Mouse (Mus musculus) midbrain, embryonic 14.5 days (tissue): ENCODE measurements around the gene Palld. TPM values are rescaled to one million over a fixed set of nuclear protein-coding genes. Genes with fewer than 3 reads are reported as not detected.

Source experiments
- ATAC-seq: fragments of 200-750 bp; cut with Nextera tagmentation; 2 replicates; pipeline ENCODE4 v1.8.0; 2017; ENCODE audit warnings: moderate number of reproducible peaks, moderate library complexity; ENCODE audit not compliant: low FRiP score, low TSS enrichment
- DNase-seq: peaks from one replicate; pipeline ENCODE4 v3.0.0-alpha.2; 2015
- H3K27ac ChIP-seq: fragments of 300-500 bp; sonication (generic); replicated peaks from 2 replicates; pipeline ENCODE4 v1.5.1; 2014; ENCODE audit warnings: mild to moderate bottlenecking, low read depth, low read length, moderate library complexity
- H3K27me3 ChIP-seq: fragments of 300-500 bp; sonication (generic); 2 replicates; pipeline ENCODE4 v1.6.1; 2014; ENCODE audit warnings: low read length, control low read depth, mixed read lengths; ENCODE audit not compliant: control insufficient read depth, insufficient read depth
- H3K36me3 ChIP-seq: fragments of 300-500 bp; sonication (generic); 2 replicates; pipeline ENCODE4 v1.6.1; 2014; ENCODE audit warnings: low read length, control low read depth; ENCODE audit not compliant: control insufficient read depth, insufficient read depth
- H3K4me1 ChIP-seq: fragments of 300-500 bp; sonication (generic); 2 replicates; pipeline ENCODE4 v1.6.1; 2014; ENCODE audit warnings: mild to moderate bottlenecking, antibody characterized with exemption, low read length, control low read depth; ENCODE audit not compliant: control insufficient read depth, insufficient read depth
- H3K4me2 ChIP-seq: fragments of 300-500 bp; sonication (generic); 2 replicates; pipeline ENCODE4 v1.6.1; 2014; ENCODE audit warnings: mild to moderate bottlenecking, low read length, moderate library complexity
- H3K4me3 ChIP-seq: fragments of 300-500 bp; sonication (generic); replicated peaks from 2 replicates; pipeline ENCODE4 v1.5.1; 2014; ENCODE audit warnings: low read depth, low read length
- H3K9ac ChIP-seq: fragments of 300-500 bp; sonication (generic); replicated peaks from 2 replicates; pipeline ENCODE4 v1.6.1; 2014; ENCODE audit warnings: mild to moderate bottlenecking, low read length, moderate library complexity
- H3K9me3 ChIP-seq: fragments of 300-500 bp; sonication (generic); 2 replicates; pipeline ENCODE4 v1.6.1; 2016; ENCODE audit warnings: low read length, control low read depth, mixed read lengths; ENCODE audit not compliant: control insufficient read depth
- WGBS: fragments of 180-500 bp; shearing (Covaris S2); extraction: QIAGEN DNeasy Blood & Tissue Kit; methylation state at CpG from one replicate; pipeline ENCODE4 v1.1.7; 2014; 5-methylcytosine and 5-hydroxymethylcytosine counted together
- polyA plus RNA-seq: library from polyadenylated mRNA; unstranded; fragments of >200 nt; fragmentation: Nextera tagmentation; extraction: Ambion mirVana; gene quantifications from 2 replicates; pipeline ENCODE4 v1.2.1, GENCODE M21; 2014

Palld gene
- polyA plus RNA-seq, 1 experiment from 2014 or later = 19.4 TPM

DNA sequence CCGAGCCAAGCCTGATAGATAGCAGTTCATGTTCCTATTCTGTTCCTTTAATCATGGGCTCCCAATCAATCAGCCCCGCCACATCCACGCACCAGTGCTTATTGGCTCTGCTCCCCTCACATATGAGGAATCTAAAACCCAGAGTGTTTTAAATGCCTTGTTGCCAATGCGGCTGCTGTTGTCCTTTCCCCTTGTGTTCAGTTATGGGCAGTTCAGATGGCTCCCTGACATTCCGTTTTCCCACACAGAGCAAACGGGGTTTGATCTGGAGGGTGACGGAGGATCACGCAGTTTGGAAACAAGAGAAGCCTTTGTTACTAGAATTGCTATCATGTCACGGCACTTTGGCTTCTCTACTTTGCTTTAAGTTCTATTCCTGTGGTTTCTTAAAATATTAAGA lies 125.9 kb downstream of the Palld start:
- Histone ChIP-seq H3K4me1 (no peaks in the 10 kb centered on the region), H3K27ac (no peak overlapping the region), H3K4me2 (no peak overlapping the region), H3K36me3 (no peaks in the 10 kb centered on the region), H3K27me3 (no peaks in the 10 kb centered on the region), H3K9me3 (no peaks in the 10 kb centered on the region), H3K4me3 (no peak overlapping the region), H3K9ac (no peak overlapping the region)
- 60% methylated on average over 9 of the region's 9 CpGs for WGBS
- no peak for DNase-seq
- ATAC-seq = no peak

DNA sequence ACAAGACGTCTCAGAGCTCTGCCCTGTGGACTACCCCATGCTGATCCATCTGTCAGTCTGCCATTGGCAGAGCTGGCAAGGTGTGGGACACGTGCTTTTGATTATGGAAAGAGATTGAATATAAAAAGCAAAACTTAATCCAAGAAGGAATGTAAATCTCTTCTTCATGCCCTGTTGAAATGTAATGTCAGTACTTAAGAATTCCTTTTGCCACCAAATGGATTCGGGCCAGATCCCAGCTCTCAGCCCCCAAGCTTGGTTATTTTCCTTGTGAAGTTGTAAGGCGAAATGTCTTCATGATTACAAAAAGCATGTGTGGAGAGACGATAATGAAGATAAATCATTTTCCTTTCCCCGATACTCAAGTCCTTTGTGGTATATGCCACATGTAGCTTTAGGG lies 126.6 kb downstream of the Palld start:
- H3K9ac ChIP-seq = no peak overlapping the region
- no peak overlapping the region for H3K27ac ChIP-seq
- H3K4me2 ChIP-seq = no peak overlapping the region
- no peaks in the 10 kb centered on the region for H3K27me3 ChIP-seq
- no peak for DNase-seq
- no peaks in the 10 kb centered on the region for H3K4me1 ChIP-seq
- H3K36me3 ChIP-seq = no peaks in the 10 kb centered on the region
- ATAC-seq = no peak
- H3K9me3 ChIP-seq = no peaks in the 10 kb centered on the region
- no peak overlapping the region for H3K4me3 ChIP-seq
- WGBS = 56% methylated on average over 6 of the region's 6 CpGs

DNA sequence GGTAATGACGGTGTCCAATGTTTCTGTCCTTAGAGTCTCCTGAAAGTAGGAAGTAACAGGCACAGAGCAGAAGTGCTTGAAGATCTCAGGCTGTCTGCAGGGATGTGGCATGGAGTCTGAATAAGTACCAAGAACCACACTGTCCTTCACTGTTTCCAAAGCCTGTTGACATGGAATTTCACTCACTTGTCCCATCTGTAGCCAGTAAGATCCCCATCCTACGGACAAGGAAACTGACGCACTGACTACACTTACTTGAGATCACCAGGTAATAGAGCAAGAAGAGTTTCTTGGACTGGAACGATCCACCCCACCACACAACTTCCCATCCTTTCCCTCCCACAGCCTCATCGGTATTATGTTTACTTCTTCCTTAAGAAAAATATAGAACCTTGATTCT lies 128.3 kb downstream of the Palld start:
- no peaks in the 10 kb centered on the region for H3K36me3 ChIP-seq
- H3K27ac ChIP-seq = no peak overlapping the region
- H3K4me3 ChIP-seq = no peak overlapping the region
- no peaks in the 10 kb centered on the region for H3K27me3 ChIP-seq
- H3K9ac ChIP-seq = no peak overlapping the region
- no peaks in the 10 kb centered on the region for H3K4me1 ChIP-seq
- no peak overlapping the region for H3K4me2 ChIP-seq
- WGBS = 94% methylated on average over 5 of the region's 5 CpGs
- H3K9me3 ChIP-seq = no peaks in the 10 kb centered on the region
- no peak for ATAC-seq
- no peak for DNase-seq

DNA sequence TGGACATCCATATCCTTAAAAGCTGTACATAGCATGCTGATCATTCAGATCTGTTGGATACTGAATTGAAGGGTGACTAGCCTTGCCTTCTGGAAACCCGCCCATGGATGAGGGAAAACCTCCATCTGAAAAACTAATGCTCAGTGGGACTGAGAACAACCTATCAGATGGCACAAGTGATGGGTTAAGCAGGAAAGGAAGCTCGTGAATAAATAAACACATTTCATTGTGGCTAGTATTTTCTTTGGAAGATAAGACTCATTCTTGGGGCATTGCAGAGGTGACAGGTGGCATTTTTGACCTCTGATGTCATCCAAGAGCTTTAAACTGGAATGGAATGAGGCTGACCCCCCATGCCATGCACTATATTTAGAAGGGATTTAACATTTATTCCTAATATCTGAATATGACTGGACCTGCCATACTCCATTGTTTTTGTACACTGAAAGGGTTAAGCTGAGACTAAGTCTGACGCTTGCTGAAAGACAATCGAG lies 128.8 kb downstream of the Palld start:
- DNase-seq = no peak
- Histone ChIP-seq H3K9ac (no peak overlapping the region), H3K9me3 (no peaks in the 10 kb centered on the region), H3K4me1 (no peaks in the 10 kb centered on the region), H3K4me3 (no peak overlapping the region), H3K27ac (no peak overlapping the region), H3K36me3 (no peaks in the 10 kb centered on the region), H3K4me2 (no peak overlapping the region), H3K27me3 (no peaks in the 10 kb centered on the region)
- no peak for ATAC-seq
- 81% methylated on average over 4 of the region's 4 CpGs for WGBS

GRCm38 (mm10) chr8:61771328-61771727 lies 131.2 kb downstream of the Palld start:
- WGBS = 81% methylated on average over 3 of the region's 3 CpGs
- H3K4me3 ChIP-seq = no peak overlapping the region
- no peak for DNase-seq
- no peaks in the 10 kb centered on the region for H3K4me1 ChIP-seq
- H3K9ac ChIP-seq = no peak overlapping the region
- H3K27ac ChIP-seq = no peak overlapping the region
- ATAC-seq = no peak
- no peaks in the 10 kb centered on the region for H3K27me3 ChIP-seq
- H3K9me3 ChIP-seq = no peaks in the 10 kb centered on the region
- no peaks in the 10 kb centered on the region for H3K36me3 ChIP-seq
- H3K4me2 ChIP-seq = no peak overlapping the region

DNA sequence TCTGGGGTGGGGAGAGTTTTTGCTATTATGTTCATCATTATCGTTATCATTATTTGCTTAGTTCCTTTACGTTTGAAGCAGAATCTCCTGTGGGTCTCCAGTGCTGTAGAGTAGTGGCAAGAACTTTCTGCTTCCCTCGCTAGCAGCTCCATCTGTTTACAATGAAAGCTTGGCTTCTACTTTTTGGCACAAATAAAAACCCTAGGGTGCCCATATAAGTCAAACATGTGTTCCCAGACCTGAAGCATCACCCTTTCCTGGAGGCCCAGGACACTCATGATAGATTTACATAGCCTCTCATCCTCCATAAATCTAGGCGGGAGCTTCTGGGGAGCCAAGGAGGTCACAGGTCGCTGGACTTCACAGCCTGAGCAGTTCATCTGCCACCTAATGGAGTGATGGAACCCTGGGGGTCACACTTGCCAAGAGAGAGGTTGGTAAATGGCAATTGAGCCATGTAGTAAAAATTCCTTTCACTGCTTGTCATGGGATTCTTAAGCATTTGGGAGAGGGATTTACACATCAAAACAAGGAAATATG lies 133.1 kb downstream of the Palld start:
- Histone ChIP-seq H3K9ac (no peak overlapping the region), H3K9me3 (no peaks in the 10 kb centered on the region), H3K4me1 (no peaks in the 10 kb centered on the region), H3K27ac (no peak overlapping the region), H3K4me2 (no peak overlapping the region), H3K4me3 (no peak overlapping the region), H3K36me3 (no peaks in the 10 kb centered on the region), H3K27me3 (no peaks in the 10 kb centered on the region)
- ATAC-seq = no peak
- 79% methylated on average over 5 of the region's 5 CpGs for WGBS
- no peak for DNase-seq

DNA sequence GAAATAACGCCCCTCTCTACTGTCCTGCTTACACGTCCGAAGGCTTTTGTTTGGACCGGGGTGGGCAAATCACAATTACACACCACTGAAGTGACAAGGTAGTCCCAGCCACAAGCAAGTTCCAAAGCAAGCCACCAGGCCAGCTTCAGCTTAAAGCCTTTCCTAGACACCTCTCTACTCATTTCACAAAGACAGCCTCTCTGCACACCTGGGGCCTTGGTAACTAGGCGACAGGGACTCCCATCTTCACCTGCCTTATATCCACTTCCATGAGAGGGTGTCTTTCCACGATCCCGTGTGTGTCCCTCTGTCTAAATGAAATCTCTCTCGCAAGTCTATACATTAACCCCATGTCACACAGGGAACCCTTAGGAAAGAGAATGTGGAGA lies 142.3 kb downstream of the Palld start:
- no peaks in the 10 kb centered on the region for H3K36me3 ChIP-seq
- H3K27me3 ChIP-seq = no peaks in the 10 kb centered on the region
- peak overlapping the region; percentile 62 for H3K4me3 ChIP-seq
- peak overlapping the region; percentile 97 for H3K4me2 ChIP-seq
- ATAC-seq = no peak
- 0 out of 2 replicates have a peak, but pooled peaks cover 4% of the 10 kb centered on the region for H3K4me1 ChIP-seq
- WGBS = 11% methylated on average over 8 of the region's 8 CpGs
- no peak overlapping the region for H3K27ac ChIP-seq
- no peaks in the 10 kb centered on the region for H3K9me3 ChIP-seq
- peak overlapping the region; percentile 62 for H3K9ac ChIP-seq
- peak; percentile 53 for DNase-seq

- Histone ChIP-seq H3K27me3 (no peaks in the 10 kb centered on the region), H3K9ac (peak overlapping the region; percentile 62), H3K4me1 (0 out of 2 replicates have a peak, but pooled peaks cover 4% of the 10 kb centered on the region), H3K36me3 (no peaks in the 10 kb centered on the region), H3K4me3 (peak overlapping the region; percentile 62), H3K9me3 (no peaks in the 10 kb centered on the region), H3K27ac (peak overlapping the region; percentile 64), H3K4me2 (peak overlapping the region; percentile 97)
- under 1% methylated on average over 44 of the region's 44 CpGs for whole genome bisulfite sequencing
- peak; percentile 86 for ATAC-seq
- DNase-seq = peak; percentile 80
Measured at GRCm38 (mm10) chr8:61759327-61760189, 142.9 kb downstream of the Palld start.
